Mouse (Mus musculus): ENCODE measurements at regions not wholly inside any gene's neighbourhood (a gene's known extent, or its start where the extent isn't known, plus 50 kb on each side); places are given as distances from the start of the nearest gene placed in this dataset.

DNA sequence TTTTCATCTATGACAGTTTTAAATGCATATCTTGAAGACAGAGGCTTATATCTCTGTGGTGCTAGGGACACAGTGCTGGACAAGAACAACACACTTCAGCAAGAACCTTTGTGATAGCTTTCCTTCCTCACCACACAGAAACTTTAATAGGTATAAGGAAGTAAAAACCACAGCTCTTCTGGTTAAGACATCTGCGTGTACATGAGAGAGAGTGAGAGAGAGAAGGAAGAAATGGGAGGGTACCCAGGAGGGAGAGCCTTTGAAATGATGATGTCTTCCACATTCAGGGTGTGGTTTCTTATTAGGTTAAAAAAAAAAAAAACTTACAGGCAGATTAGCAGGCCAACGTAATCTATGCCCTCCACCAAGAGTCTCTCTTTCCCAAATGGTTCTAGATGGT lies 113.2 kb upstream of the Try4 start:
- Histone ChIP-seq H3K27me3 (replicated peaks; ENCODE audit: control insufficient read depth, insufficient read depth, low read length) (no peaks in the 10 kb centered on the region), H3K4me1 (ENCODE audit: control insufficient read depth, insufficient read depth, low read length) (no peaks in the 10 kb centered on the region), H3K4me3 (ENCODE audit: insufficient read depth, low read depth, low read length) (no peak overlapping the region), H3K27ac (ENCODE audit: insufficient read depth, low read depth, low read length) (no peak overlapping the region), H3K36me3 (ENCODE audit: control insufficient read depth, insufficient read depth, low read length) (no peaks in the 10 kb centered on the region)
- 63% methylated on average over 2 of the region's 2 CpGs for WGBS
- no peak for DNase-seq
- TF ChIP-seq CTCF (conservative IDR thresholded peaks at IDR 0.05; ENCODE audit: insufficient read depth, insufficient read length, low read depth, low read length) (no peak), POLR2A (IDR thresholded peaks at IDR 0.05; ENCODE audit: low read depth, low read length) (no peak)

DNA sequence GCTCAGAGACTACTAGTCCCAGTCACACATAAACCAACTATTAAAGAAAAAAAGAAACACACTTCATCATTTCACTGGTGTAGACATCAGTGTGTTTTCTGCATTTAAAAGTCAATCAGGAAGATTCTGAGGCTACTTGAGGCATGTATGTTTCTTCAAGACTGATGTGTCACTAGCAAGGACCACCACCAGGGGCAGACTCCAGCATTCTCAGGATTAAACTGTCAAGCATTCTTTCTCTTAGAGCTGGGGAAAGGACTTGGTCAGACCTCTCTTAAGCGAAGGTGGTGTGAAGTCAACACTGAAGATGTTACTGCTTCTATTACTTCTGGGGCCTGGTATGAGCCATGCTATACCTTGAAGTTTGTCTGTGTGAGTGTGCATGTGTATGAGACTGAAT lies 114.1 kb upstream of the Try4 start:
- no peak for DNase-seq
- Histone ChIP-seq H3K36me3 (ENCODE audit: control insufficient read depth, insufficient read depth, low read length) (no peaks in the 10 kb centered on the region), H3K4me1 (ENCODE audit: control insufficient read depth, insufficient read depth, low read length) (no peaks in the 10 kb centered on the region), H3K4me3 (ENCODE audit: insufficient read depth, low read depth, low read length) (no peak overlapping the region), H3K27ac (ENCODE audit: insufficient read depth, low read depth, low read length) (no peak overlapping the region), H3K27me3 (replicated peaks; ENCODE audit: control insufficient read depth, insufficient read depth, low read length) (no peaks in the 10 kb centered on the region)
- TF ChIP-seq POLR2A (IDR thresholded peaks at IDR 0.05; ENCODE audit: low read depth, low read length) (no peak), CTCF (conservative IDR thresholded peaks at IDR 0.05; ENCODE audit: insufficient read depth, insufficient read length, low read depth, low read length) (no peak)
- 76% methylated on average over 1 of the region's 1 CpGs for WGBS

DNA sequence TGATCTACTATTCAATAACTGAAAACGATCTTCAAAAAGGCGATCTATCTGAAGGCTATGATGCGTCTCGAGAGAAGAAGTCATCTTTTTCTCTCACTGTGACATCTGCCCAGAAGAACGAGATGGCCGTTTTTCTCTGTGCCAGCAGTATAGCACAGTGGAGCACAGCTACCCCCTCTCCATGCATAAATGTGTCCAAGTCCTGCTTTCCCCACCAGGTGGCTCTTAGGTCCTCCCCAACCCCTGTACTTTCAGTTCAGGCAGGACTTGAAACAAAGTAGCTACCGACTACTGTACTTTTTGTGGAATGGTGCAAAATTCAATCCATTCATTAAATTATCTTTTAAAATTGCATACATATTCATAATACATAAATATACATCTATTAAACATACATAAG lies 123.2 kb upstream of the Try4 start:
- H3K27me3 ChIP-seq (replicated peaks; ENCODE audit: control insufficient read depth, insufficient read depth, low read length) = no peaks in the 10 kb centered on the region
- WGBS = 75% methylated on average over 7 of the region's 7 CpGs
- DNase-seq = no peak
- H3K4me3 ChIP-seq (ENCODE audit: insufficient read depth, low read depth, low read length) = no peak overlapping the region
- H3K27ac ChIP-seq (ENCODE audit: insufficient read depth, low read depth, low read length) = no peak overlapping the region
- no peaks in the 10 kb centered on the region for H3K36me3 ChIP-seq (ENCODE audit: control insufficient read depth, insufficient read depth, low read length)
- no peaks in the 10 kb centered on the region for H3K4me1 ChIP-seq (ENCODE audit: control insufficient read depth, insufficient read depth, low read length)
- no peak for TF ChIP-seq POLR2A (IDR thresholded peaks at IDR 0.05; ENCODE audit: low read depth, low read length)
- no peak for TF ChIP-seq CTCF (conservative IDR thresholded peaks at IDR 0.05; ENCODE audit: insufficient read depth, insufficient read length, low read depth, low read length)

DNA sequence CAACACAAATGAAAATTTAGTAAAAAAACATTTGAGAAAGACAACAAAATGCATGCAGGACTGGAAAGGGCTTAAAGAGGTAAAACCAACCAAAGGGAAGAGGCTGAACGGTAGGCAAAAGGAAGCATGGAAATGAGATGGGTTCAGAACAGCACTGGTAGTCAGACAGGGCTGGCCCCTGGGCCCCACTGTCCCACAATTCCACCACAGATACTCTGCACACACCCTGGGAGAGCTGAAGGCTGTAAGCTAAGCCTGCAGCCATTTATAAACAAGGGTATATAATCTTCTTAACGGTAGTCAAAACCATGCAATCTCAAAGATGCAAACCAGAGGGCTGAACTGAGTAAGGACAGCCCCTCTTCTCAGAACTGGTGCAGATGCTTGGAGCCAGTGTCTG lies 124.0 kb upstream of the Try4 start:
- no peak for DNase-seq
- TF ChIP-seq POLR2A (IDR thresholded peaks at IDR 0.05; ENCODE audit: low read depth, low read length) (no peak), CTCF (conservative IDR thresholded peaks at IDR 0.05; ENCODE audit: insufficient read depth, insufficient read length, low read depth, low read length) (no peak)
- H3K27ac ChIP-seq (ENCODE audit: insufficient read depth, low read depth, low read length) = no peak overlapping the region
- WGBS = 80% methylated on average over 2 of the region's 2 CpGs
- H3K4me3 ChIP-seq (ENCODE audit: insufficient read depth, low read depth, low read length) = no peak overlapping the region
- no peaks in the 10 kb centered on the region for H3K36me3 ChIP-seq (ENCODE audit: control insufficient read depth, insufficient read depth, low read length)
- H3K27me3 ChIP-seq (replicated peaks; ENCODE audit: control insufficient read depth, insufficient read depth, low read length) = no peaks in the 10 kb centered on the region
- no peaks in the 10 kb centered on the region for H3K4me1 ChIP-seq (ENCODE audit: control insufficient read depth, insufficient read depth, low read length)

DNA sequence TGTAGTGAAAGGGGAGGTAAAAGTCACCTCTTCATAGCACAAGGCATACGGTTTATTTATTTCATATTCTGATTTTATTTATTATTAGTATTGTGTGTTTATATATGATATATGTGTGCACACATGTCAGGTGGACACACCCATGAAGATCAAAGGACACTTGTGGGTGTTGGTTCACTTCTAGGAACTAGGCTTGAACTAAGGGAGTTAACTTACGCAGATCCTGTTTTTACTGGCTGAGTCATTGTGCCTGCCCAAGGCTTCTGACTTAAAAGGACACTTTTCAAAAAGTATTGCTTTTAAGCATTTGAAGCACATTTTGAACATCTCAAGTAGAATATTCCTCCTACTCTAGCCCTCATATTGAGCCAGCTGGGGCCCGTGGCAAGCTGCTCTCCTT lies 124.9 kb upstream of the Try4 start:
- Histone ChIP-seq H3K4me1 (ENCODE audit: control insufficient read depth, insufficient read depth, low read length) (no peaks in the 10 kb centered on the region), H3K27me3 (replicated peaks; ENCODE audit: control insufficient read depth, insufficient read depth, low read length) (no peaks in the 10 kb centered on the region), H3K27ac (ENCODE audit: insufficient read depth, low read depth, low read length) (no peak overlapping the region), H3K4me3 (ENCODE audit: insufficient read depth, low read depth, low read length) (no peak overlapping the region), H3K36me3 (ENCODE audit: control insufficient read depth, insufficient read depth, low read length) (no peaks in the 10 kb centered on the region)
- TF ChIP-seq POLR2A (IDR thresholded peaks at IDR 0.05; ENCODE audit: low read depth, low read length) (no peak), CTCF (conservative IDR thresholded peaks at IDR 0.05; ENCODE audit: insufficient read depth, insufficient read length, low read depth, low read length) (no peak)
- WGBS = 83% methylated on average over 3 of the region's 3 CpGs
- no peak for DNase-seq

DNA sequence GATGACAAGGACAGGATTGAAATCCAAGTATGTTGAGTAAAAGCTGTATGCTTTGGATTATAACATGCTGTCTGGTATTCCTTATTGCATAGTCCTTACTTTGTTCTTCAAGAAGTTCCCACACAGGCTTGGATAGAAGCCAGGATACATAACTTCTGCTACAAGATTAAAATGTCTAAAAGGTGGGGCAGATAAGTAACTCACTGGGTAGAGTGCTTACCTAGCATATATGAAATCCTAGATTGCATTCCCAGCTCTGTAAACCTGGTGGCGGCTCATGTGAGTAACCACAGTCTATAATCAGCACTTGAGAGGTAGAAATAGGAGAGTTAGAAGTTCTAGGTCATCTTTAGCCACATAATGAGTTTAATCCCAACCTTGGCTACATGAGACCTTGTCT lies 126.0 kb upstream of the Try4 start:
- H3K4me1 ChIP-seq (ENCODE audit: control insufficient read depth, insufficient read depth, low read length) = no peaks in the 10 kb centered on the region
- no peaks in the 10 kb centered on the region for H3K36me3 ChIP-seq (ENCODE audit: control insufficient read depth, insufficient read depth, low read length)
- 67% methylated on average over 1 of the region's 1 CpGs for WGBS
- no peak overlapping the region for H3K4me3 ChIP-seq (ENCODE audit: insufficient read depth, low read depth, low read length)
- no peak for TF ChIP-seq CTCF (conservative IDR thresholded peaks at IDR 0.05; ENCODE audit: insufficient read depth, insufficient read length, low read depth, low read length)
- TF ChIP-seq POLR2A (IDR thresholded peaks at IDR 0.05; ENCODE audit: low read depth, low read length) = no peak
- H3K27me3 ChIP-seq (replicated peaks; ENCODE audit: control insufficient read depth, insufficient read depth, low read length) = no peaks in the 10 kb centered on the region
- no peak overlapping the region for H3K27ac ChIP-seq (ENCODE audit: insufficient read depth, low read depth, low read length)
- no peak for DNase-seq

DNA sequence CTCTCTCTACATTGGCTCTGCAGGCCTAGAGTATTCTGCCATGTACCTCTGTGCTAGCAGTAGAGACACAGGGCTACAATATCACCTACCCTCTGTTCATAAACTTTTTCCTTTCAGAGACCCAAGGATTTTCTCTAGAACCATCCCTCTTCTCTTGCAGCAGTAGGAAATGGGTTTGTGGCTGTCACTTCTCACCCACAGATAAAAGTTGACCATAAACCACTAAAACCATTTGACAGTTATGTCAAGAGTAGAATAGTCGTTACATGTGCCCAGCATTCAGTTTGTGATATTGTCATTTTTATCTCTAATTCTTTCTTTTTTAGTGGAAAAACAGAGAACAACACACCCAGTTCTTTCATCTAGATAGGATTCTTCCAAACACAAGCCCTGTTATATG lies 128.2 kb upstream of the 2210010C04Rik start:
- TF ChIP-seq CTCF (conservative IDR thresholded peaks at IDR 0.05; ENCODE audit: insufficient read depth, insufficient read length, low read depth, low read length) = no peak
- no peak for TF ChIP-seq POLR2A (IDR thresholded peaks at IDR 0.05; ENCODE audit: low read depth, low read length)
- Histone ChIP-seq H3K4me3 (ENCODE audit: insufficient read depth, low read depth, low read length) (no peak overlapping the region), H3K27me3 (replicated peaks; ENCODE audit: control insufficient read depth, insufficient read depth, low read length) (no peaks in the 10 kb centered on the region), H3K36me3 (ENCODE audit: control insufficient read depth, insufficient read depth, low read length) (no peaks in the 10 kb centered on the region), H3K27ac (ENCODE audit: insufficient read depth, low read depth, low read length) (no peak overlapping the region), H3K4me1 (ENCODE audit: control insufficient read depth, insufficient read depth, low read length) (no peaks in the 10 kb centered on the region)
- 58% methylated on average over 1 of the region's 1 CpGs for WGBS
- DNase-seq = no peak

DNA sequence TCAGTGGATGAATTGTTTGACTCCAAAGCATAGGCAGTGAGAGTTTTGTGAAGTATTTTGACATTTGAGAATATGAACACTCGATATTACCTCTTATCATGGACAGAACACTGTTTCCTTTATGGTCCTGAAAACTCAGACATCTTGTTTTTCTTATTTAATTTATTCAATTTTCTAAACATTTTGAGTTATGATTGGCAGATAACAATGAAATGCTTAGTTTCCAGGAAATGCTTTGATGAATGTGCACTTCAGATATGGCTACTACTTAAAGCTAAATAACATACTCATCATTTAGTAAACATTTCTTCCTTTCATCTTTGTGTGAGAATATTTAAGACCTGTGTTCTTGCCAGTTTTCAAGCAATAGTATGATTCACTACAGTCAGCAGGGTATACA lies 126.4 kb upstream of the 2210010C04Rik start:
- WGBS = 60% methylated on average over 1 of the region's 1 CpGs
- TF ChIP-seq CTCF (conservative IDR thresholded peaks at IDR 0.05; ENCODE audit: insufficient read depth, insufficient read length, low read depth, low read length) = no peak
- no peak for TF ChIP-seq POLR2A (IDR thresholded peaks at IDR 0.05; ENCODE audit: low read depth, low read length)

More for the DNA sequence above, 126.4 kb upstream of the 2210010C04Rik start:
- no peak for DNase-seq
- Histone ChIP-seq H3K4me1 (ENCODE audit: control insufficient read depth, insufficient read depth, low read length) (no peaks in the 10 kb centered on the region), H3K27ac (ENCODE audit: insufficient read depth, low read depth, low read length) (no peak overlapping the region), H3K27me3 (replicated peaks; ENCODE audit: control insufficient read depth, insufficient read depth, low read length) (no peaks in the 10 kb centered on the region), H3K4me3 (ENCODE audit: insufficient read depth, low read depth, low read length) (no peak overlapping the region), H3K36me3 (ENCODE audit: control insufficient read depth, insufficient read depth, low read length) (no peaks in the 10 kb centered on the region)
